ENCODE assay signal across 18 mouse cellular contexts in the genomic region with DNA sequence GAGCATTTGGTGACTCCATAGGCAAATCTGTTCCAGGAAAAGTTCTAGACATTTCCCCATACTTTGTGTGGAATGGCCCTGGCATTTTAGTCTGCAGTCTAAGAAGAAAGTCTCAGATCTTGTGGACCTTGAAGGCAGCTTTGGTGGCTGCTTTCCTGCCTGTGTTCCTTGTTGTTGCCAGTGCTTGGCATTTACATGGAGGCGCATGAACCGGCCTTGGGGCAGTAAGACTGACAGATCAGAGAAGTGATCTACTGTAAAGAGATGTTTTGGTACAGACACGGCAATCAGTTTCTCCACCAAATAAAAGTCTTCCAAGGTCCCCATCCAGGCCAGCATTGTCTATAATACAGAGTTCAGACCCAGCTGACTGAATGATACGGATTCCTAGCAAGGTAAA.
"Had no signal": no experiment of that assay in that cellular context is flagged by ENCODE, and none has a peak within 500 bp of the region (broad histone marks: within the 10 kb centered on the region; RNA-seq: fewer than 3 reads in every experiment).

No protein-coding gene starts in this region.

- DNase-seq: lung, adult 2 months; lung, postnatal 14 days; lung, postnatal 36 days; midbrain, embryonic 14.5 days; retina, postnatal 1 day; right cerebral cortex, adult 18-20 months; right cerebral cortex, postnatal 25 days; right cerebral cortex, postnatal 4 days; spleen, adult 18-20 months; thymus, adult 18-20 months; thymus, postnatal 14 days; thymus, postnatal 36 days had no signal

- H3K4me3 ChIP-seq: lung, embryonic 15.5 days; midbrain, embryonic 10.5 days; midbrain, embryonic 12.5 days; myocyte; neural tube, embryonic 13.5 days; neural tube, embryonic 15.5 days had no signal

- H3K27me3 ChIP-seq: lung, embryonic 15.5 days; midbrain, embryonic 12.5 days; neural tube, embryonic 13.5 days; neural tube, embryonic 15.5 days had no signal

- H3K9me3 ChIP-seq: lung, embryonic 15.5 days; midbrain, embryonic 10.5 days; midbrain, embryonic 12.5 days; neural tube, embryonic 13.5 days; neural tube, embryonic 15.5 days had no signal

- H3K4me1 ChIP-seq: lung, embryonic 15.5 days; midbrain, embryonic 10.5 days; midbrain, embryonic 12.5 days; neural tube, embryonic 13.5 days; neural tube, embryonic 15.5 days had no signal

- H3K36me3 ChIP-seq: lung, embryonic 15.5 days; midbrain, embryonic 10.5 days; midbrain, embryonic 12.5 days; neural tube, embryonic 13.5 days; neural tube, embryonic 15.5 days had no signal

- H3K27ac ChIP-seq: lung, embryonic 15.5 days; midbrain, embryonic 10.5 days; midbrain, embryonic 12.5 days; neural tube, embryonic 13.5 days; neural tube, embryonic 15.5 days had no signal
